Mouse (Mus musculus) megakaryocyte-erythroid progenitor cell, adult 5-6 weeks (primary cell): ENCODE results near the gene Wdr1. TPM values are rescaled to one million over a fixed set of nuclear protein-coding genes. Genes with fewer than 3 reads are reported as not detected.
"Not testable (repeated sequence)": the region's sequence is repeated elsewhere in the genome, so short reads cannot be mapped to it uniquely, and the experiment has no call there.

Source experiments
- ATAC-seq: replicated peaks from 2 replicates; pipeline ENCODE4 v1.8.0; 2016; ENCODE audit warnings: mild to moderate bottlenecking, inconsistent platforms; ENCODE audit not compliant: severe bottlenecking, poor library complexity, low FRiP score, low TSS enrichment
- total RNA-seq, 2 experiments: library from RNA; stranded (forward) in 1 of 2; stranded (reverse) in 1 of 2; fragments of 200-1000, 215-1000 nt in 1 of 2; fragments of >200 nt in 1 of 2; fragmentation: Nextera tagmentation in 1 of 2; gene quantifications; 2 replicates each; pipeline ENCODE4 v1.2.3; 2014 to 2017

Gene Wdr1
- total RNA-seq, 2 experiments from 2014 or later = 75.8 to 107 TPM

DNA sequence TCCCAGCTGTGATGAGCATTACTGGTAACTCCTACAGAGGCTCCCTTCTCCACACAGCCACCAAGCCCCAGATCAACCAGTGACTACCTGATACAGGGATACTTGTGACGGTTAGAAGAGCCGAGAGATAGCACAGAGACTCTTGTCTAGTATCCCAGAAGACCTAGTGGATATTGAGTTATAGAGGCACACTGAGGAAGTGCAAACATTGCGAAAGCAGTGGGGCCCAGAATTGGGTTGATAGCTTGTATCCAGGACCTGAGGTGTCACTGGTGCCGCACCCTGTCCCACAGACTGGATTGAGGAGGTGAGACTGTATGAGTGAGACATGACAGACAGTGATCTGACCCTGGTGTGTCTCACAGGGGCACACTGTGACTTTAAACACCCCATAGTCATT, 60.0 kb downstream of the Wdr1 start, which contains the start of gene Slc2a9:
Gene Slc2a9 (minus strand): TSS at position 152 of the 400 bp plus-strand sequence.
- ATAC-seq = no peak

DNA sequence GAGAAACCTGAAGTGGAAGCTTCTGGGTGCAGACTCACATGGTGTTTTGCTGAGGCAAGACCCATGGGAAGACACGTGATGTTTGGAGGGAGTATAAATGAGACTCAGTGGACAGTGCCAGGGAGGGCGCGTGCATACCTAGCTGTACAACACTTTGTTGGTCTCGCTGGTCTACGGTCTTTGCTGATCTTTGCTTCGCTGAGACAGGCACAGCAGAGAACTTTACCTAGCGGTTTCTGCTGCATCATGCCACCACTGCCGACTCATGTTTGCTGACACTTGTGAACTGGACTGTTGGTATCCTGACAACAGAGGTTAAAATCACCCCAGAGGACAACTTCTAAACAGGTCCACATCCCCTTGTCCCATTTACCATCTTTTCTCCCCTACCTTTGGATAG, 63.0 kb downstream of the Wdr1 start:
- ATAC-seq = no peak

DNA sequence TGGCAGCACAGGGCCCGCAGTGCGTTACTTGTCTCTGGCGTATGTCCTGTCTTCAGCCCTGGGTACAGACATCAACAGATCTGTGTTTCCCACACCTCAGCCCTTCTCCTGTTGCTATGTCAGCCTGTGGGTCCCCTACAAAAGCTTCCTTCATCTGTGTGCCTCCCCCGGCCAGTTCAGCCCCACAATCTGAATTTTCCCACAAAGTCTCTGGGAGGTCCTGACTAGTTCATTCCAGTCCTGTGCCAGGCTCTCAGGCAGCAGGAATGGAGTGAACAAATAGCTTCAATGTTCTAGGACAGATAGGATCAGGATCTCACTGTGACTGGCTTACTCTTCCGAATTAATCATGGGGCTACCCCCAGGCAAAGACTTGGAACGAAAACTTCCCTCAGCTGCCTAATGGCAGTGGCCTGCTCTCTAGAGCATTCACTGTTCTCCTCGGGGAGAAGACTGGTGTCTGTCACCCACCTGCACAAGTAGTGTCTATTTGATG, 63.7 kb downstream of the Wdr1 start:
- no peak for ATAC-seq

DNA sequence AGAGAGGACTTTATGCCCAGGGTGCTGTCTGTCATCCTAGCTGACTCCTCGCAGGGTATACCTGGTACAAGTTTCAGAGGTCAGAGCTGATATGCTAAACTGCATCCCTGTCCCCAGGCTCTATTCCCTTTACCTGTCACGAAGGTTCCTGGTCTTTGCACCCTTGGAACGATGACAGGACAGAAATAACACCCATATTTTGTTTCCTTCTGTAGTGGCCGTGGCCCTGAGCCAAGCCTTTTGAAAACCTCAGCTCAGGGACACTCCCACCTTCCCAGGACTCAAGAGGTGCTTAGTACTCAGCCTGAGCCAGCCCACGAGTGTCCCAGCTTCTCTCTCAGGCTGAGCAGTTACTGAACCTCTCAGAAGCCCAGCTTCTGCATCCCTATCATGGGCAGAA, 64.5 kb downstream of the Wdr1 start:
- ATAC-seq = no peak

DNA sequence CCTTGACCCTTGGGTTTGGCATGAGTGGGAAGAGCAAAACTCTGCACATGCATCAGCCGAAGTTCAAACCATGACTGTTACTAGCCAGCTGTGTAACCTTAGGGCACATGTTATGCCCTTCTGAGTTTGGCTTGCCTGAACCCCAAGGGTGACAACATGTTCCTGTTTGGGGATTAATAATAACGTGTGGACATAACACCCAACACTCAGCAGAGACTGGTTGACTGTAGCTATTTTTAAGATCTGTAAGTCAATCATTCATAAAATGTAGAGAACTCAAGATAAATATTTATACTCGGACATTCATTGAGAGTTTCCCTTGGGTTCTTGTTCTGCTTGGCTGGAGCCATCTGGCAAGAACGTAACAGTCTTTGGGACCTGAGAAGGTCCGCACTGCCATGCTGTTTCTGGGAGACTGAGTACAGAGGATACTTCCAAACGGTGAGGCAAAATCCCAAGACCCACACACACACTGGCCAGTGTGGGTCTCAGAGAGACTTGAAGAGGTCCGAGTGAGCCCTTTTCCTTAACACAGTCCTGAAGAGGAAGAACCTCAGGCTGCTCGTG, 66.4 kb downstream of the Wdr1 start:
- ATAC-seq = no peak

DNA sequence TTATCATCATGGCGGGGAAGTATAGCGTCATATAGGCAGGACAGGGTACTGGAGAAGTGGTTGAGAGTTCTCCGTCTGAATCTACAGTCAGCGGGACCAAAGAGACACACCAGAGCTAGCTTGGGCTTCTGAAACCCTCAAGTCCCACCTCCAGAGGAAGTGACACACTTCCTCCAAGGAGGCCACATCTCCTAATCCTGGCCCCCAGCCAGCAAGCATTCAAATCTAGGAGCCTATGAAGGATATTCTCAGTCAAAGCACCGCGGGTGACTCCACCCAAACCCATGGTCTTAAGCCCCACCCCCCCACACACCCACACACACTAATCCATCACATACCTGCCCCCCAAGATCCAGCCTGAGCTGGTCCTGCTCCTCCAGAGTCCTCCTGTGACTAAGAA, 69.1 kb downstream of the Wdr1 start:
- no peak for ATAC-seq

DNA sequence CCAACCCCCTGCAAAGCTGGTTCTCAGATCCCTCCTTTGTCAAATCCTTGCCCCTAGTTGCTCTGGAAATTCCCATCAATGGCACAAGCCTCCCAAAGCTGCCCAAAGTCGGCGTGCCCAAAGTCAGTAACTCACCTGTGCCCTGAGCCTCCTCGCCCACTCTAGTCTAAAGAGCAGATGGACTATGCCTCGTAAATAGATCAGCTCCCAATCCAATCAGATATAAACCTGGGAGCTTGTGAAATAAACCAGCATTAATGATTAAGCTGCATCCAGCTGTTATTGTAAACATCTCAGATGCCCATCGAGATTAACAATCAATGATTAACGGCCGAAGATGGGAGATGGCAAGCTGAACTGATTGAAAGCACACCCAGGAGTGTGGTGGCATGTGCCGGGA, 71.3 kb downstream of the Wdr1 start:
- no peak for ATAC-seq

DNA sequence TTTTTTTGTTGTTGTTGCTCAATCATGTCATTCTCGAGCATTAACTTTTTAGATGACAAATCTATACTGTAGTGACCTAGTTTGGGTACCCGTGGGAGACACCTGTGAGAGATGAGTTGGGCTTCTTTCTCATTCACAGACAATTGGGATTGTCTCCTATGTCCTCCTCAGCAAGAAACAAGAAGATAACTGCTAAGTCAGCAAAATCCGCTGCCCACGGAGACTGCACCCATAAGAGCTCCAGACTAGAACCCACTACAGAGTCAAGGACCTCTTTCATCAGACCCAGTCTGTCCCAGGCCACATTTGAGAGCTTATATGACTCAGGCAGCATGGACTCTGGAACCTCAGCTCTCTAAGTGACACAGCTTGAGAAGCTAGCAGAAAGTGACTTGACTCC, 73.3 kb downstream of the Wdr1 start:
- ATAC-seq = no peak

DNA sequence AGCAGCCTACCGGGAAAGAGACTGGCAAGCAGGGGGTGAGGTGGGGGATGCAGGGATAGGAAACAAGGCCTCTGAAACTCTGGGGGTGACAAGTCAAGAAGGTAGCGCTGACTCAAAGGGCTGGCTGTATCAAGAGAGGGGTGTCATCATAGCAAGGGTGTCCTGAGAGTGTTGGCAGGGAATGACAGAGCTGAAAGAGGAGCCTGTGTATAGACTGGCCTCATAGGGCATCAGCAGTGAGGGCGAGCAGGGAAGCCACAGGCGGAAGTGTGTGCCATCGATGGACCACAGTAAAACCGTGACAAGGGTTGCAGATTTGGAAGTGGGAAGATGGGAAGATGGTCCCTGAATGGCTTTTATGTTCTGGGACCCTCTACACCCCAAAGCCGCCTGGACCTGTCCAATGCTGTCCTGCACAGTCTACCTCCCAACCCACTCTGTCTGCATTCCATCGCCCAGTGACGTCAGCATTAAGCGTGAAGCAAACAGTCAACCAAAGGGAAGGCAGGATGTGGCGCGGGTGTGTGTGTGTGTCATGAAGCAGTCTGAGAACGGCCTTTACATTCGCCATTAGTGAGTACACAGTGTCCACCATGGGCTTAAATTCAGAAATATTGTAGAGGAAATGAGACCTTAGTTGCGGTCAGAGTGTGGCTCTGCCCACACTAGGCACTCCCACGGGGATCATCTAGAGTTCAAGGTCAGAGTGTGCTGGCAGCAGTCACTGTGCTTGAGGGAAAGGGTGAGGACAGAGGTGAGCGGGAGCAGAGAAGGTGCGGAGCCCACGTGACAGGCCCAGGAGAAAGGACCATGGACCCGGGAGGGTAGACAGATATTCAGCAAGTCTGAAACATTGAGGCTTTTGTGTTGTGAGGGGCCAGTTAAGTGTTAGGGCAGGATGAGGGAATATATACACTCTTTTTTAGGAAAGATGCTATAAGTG, 74.1 kb downstream of the Wdr1 start:
- no peak for ATAC-seq

DNA sequence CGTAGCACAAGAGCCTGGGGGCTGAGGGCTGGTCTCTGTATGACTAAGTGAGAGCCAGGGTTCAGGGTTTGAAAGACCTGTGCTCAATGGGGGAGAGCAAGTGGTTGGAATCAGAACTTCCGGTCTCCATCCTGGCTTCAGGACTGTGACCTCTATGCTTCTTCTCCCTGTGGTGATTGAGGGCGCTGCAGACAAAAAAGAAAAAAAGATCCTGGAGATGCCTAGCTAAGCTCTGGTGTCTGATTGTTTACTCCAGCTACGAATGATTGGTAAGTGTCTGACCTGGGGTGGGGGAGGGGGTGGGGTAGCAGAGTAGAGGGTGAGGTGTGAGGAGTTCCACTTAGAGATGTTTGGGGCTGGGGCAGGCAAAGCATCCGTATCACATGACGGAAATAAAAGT, 75.0 kb downstream of the Wdr1 start:
- ATAC-seq = no peak

DNA sequence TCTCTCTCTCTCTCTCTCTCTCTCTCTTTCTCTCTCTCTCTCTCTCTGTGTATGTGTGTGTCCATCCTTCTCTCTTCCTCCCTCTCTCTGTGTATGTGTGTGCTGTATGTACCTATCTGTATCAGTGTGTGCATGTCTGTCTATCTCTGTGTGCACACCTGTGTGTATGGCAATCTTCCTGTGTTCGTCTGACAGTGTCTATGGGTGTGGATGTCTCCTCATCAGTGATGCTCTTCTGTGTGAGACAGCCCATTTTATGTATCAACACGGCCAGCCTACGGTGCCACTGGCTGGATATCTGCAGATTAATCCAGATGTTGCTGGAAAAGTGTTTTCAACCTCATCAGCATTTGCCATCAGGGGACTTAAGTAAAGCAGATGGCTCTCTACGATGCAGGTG, 75.8 kb downstream of the Wdr1 start:
- ATAC-seq = no peak

DNA sequence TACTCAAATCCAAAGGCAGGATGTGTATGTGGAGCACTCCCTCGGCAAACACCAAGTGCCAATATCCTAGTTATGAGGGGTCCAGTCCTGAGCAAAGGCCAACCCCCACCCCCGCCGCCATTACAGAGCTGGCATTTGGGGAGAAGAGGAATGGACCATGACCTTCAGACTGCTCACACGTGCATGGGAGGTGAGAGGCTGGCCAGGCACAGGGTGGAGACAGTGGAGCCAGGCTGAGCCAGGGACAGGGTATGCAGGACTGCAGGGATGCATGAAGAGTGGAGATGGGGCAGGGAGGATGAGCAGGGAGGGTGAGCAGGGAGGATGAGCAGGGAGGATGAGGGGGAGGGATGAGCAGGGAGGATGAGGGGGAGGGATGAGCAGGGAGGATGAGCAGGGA, 77.1 kb downstream of the Wdr1 start:
- 0 out of 2 replicates have a peak, but pooled peaks have one; percentile 30 for ATAC-seq

DNA sequence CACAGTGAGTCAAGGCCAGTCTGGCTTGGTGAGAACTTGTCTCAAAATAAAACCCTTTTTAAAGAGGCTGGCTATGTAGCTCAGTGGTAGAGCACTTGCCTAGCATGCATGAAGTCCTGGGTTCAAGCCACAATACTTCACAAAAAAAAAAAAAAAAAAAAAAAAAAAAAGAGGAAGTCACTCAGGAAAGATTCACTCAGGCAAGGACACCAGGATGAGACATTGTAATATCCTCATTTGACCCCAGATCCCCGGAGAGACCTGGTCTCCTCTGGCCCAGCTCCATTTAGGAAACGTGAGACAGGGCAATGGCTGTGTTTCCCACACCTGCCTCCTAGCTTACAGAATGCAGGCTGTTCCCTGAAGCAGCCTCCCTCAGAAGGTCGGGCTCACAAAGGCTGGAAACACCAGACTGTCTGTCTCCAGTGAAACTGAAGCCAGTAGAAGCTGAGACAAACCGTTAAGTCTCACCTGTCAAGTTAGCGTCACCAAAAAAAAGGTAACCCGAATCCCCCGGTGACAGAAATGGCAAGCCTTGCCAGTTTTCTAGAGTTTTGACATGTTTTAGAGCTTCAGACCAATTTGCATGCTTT, 79.4 kb downstream of the Wdr1 start:
- no peak for ATAC-seq

DNA sequence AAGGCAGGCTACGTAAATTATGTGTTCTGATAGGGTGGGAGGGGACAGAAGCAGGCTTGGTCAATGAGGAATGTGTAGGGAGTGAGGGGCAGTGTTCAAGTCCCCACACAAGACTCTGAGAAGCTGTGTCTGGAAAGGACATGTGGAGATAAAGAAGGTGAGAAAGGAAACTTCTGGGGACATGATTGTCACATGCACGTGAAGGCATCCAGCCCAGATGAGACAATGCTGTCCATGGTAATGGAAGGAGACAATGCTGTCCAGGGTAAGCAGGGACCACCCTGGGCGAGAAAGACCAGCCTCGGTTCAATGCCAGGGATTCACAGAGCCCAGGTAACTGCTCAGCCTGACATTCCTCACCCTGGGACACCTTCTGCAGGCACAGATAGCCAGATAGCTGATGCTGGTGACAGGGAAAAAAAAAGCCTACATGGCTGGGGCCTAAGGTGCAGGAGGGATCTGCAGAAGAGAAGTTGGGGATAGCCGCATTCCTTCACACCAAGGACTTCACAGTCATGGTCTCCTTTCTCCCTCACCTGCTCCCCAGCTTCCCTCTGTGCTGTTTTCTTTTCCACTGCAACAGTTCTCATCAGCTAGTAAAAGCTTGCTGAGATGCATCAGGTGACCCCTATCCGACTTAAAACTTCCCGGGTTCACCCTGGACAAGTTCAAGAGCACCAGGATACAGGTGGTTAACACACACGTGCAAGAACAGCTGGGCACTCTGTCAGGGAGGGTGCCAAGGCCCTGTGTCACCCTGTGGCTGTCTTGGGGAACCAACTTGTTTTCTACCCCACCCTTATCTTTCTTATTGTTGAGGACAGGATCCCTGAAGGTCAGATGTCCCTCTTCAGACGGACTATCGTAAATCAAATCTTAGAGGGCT, 82.0 kb downstream of the Wdr1 start:
- ATAC-seq = no peak

DNA sequence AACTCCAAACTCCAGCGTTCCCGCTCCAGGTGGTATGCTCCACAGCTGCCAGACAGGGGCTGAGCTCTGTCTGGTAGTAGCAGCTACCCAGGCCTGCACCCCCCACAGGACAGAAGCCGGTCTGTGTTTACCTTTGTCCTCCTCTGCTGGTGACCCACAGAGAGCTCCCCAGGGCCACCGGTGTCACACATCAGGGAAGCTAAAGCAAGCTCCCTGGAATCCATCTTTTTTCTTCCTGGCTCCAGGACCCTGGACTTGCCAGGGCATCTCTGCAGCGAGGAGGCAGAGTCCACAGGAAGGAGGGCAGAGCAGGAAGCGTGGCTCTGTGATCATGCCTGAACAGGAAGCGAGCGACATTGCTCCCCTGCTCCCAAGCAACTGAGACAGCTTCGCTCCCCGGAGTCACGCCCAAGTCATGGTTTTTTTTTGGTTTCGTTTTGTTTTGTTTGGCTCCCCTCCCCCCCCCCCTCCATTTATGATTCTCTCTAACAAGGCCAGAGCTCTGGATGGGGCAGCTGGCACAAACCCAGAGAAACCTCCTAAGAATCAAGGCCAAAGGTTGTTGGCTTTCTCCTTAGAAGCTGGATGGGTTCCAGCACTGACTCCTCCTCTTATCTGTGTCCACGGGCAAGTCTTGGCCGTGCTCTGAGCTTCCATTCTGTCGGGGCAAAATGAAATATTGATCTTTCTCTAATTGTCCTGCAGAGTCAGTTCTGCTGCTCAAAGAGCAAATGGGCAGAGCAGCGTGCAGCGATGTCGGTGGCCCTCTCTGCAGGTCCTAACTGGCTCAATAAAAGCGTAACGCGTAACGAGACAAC, 82.9 kb downstream of the Wdr1 start:
- ATAC-seq = peak; percentile 68

DNA sequence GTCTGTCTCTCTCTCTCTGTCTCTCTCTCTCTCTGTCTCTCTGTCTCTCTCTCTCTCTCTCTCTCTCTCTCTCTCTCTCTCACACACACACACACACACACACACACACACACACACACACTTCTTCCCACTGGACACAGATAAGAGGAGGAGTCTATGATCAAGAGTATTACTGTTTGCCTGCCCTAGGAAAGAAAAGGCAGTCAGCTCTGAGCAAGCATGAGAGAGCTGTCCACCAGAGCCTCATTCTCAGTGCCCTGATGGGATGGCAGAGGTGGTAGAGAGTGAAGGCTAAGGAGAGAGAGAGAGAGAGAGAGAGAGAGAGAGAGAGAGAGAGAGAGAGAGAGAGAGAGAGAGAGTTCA, 83.5 kb downstream of the Wdr1 start:
- ATAC-seq = not testable (repeated sequence)

DNA sequence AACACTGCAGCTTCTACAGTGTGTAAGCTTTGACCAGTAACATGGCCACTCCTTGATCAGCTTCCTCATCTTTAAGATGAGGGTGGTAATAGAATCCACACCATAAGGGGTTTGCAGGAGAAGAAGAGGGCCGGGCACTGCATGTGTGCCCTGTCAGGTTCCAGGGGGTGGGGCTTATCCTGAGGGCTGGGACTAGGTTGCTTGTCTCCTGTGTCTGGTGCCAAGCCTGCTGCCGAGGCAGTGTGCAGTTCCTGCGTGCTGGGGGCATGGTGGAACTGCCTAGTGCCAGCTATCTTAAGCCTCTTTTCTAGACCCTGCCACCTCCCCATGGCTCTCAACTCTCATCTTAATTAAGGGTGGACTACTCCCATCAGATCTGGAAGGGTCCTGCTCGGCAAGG, 84.0 kb downstream of the Wdr1 start:
- ATAC-seq = peak; percentile 85

DNA sequence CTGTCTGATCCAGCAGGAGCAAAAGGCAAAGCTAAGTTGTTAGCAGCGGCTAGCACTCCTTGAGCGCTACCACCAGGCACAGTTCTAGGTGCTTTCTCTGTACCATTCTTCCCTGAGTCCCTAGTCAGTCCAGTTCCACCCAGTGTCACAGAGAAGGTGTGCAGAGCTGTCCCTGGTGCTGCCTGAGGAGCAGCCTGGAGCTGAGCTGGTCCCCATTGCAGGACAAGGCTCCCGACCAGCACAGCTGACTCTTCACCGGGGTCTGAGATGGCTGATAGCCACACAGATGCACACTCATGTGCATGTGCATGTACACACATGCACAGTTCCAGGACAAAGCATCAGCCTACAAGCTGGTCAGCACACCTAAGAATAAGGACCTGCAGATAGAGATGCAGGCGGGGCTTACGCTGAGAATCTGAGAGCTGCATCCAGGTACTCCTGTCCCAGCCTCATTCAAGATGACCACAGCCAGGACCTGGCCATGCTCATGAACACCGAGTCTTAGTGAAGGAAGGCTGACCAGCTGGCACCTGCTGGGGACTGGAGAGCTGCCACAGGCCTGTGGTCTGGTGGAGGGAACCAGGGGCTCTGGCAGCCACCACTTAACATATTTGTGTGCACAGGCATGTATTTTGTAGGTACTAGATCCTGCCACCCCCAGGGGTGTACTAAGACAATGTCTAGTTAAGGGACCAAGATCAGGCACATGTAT, 85.1 kb downstream of the Wdr1 start:
- ATAC-seq = peak; percentile 36; the same call in 1 of the 2 replicates
